Mouse (Mus musculus) MEL (cell line): ENCODE data around the gene Bco1. TPM values are rescaled to one million over a fixed set of nuclear protein-coding genes. Genes with fewer than 3 reads are reported as not detected.

Source experiments
- DNase-seq: peaks from one replicate; pipeline ENCODE4 v3.0.0; 2011; ENCODE audit warnings: low read depth, low spot score
- H3K27ac ChIP-seq: 2 replicates; pipeline ENCODE4 v1.5.1; 2012; ENCODE audit warnings: low read depth, mild to moderate bottlenecking, control low read depth, low read length, moderate library complexity; ENCODE audit not compliant: control insufficient read depth
- H3K27me3 ChIP-seq, 2 experiments: fragments of 150-350 bp in 1 of 2; sonication (generic) in 1 of 2; 2 replicates each; pipeline ENCODE4 v1.6.1; 2012; ENCODE audit warnings: low read length in 2 of 2, mild to moderate bottlenecking in 2 of 2, improper control_type of control experiment in 1 of 2, moderate library complexity in 1 of 2; ENCODE audit not compliant: insufficient read depth in 2 of 2, control insufficient read depth in 1 of 2
- H3K36me3 ChIP-seq, 2 experiments: 2 replicates each; pipeline ENCODE4 v1.6.1; 2012 to 2014; ENCODE audit warnings: low read length in 2 of 2, improper control_type of control experiment in 1 of 2, inconsistent platforms in 1 of 2, mild to moderate bottlenecking in 1 of 2; ENCODE audit not compliant: insufficient read depth in 2 of 2, control insufficient read depth in 1 of 2
- H3K4me1 ChIP-seq, 2 experiments: fragments of 150-350 bp in 1 of 2; sonication (generic) in 1 of 2; 2 replicates each; pipeline ENCODE4 v1.6.1; 2012; ENCODE audit warnings: low read length in 2 of 2, improper control_type of control experiment in 1 of 2, mild to moderate bottlenecking in 1 of 2; ENCODE audit not compliant: insufficient read depth in 2 of 2, control insufficient read depth in 1 of 2
- H3K4me3 ChIP-seq, 2 experiments: fragments of 150-350 bp in 1 of 2; sonication (generic) in 1 of 2; 2 replicates each; pipeline ENCODE4 v1.5.1; 2012; ENCODE audit warnings: low read depth in 2 of 2, low read length in 2 of 2, mild to moderate bottlenecking in 2 of 2, moderate library complexity in 2 of 2, control low read depth in 1 of 2, improper control_type of control experiment in 1 of 2; ENCODE audit not compliant: control insufficient read depth in 1 of 2, insufficient read depth in 1 of 2
- H3K79me2 ChIP-seq: 2 replicates; pipeline ENCODE4 v1.6.1; 2012; ENCODE audit warnings: mild to moderate bottlenecking, low read length, moderate library complexity; ENCODE audit not compliant: control insufficient read depth, poor library complexity, insufficient read depth
- H3K9ac ChIP-seq: 2 replicates; pipeline ENCODE4 v1.6.1; 2012; ENCODE audit warnings: low read depth, mild to moderate bottlenecking, control low read depth, low read length, moderate library complexity; ENCODE audit not compliant: control insufficient read depth, poor library complexity, severe bottlenecking
- H3K9me3 ChIP-seq: fragments of 150-350 bp; sonication (generic); replicated peaks from 2 replicates; pipeline ENCODE4 v1.6.1; 2012; ENCODE audit warnings: mild to moderate bottlenecking, low read length, improper control_type of control experiment, moderate library complexity; ENCODE audit not compliant: insufficient read depth
- BHLHE40 ChIP-seq: IDR thresholded peaks from 2 replicates; pipeline ENCODE4 v1.6.1; 2012; ENCODE audit warnings: low read depth, mild to moderate bottlenecking, inconsistent platforms, low read length, improper control_type of control experiment, borderline replicate concordance
- CHD2 ChIP-seq: IDR thresholded peaks from 2 replicates; pipeline ENCODE4 v1.6.1; 2011; ENCODE audit warnings: low read length, improper control_type of control experiment
- ELF1 ChIP-seq: IDR thresholded peaks from 2 replicates; pipeline ENCODE4 v1.6.1; 2014; ENCODE audit warnings: low read depth, mild to moderate bottlenecking, inconsistent platforms, low read length, improper control_type of control experiment, moderate library complexity
- EP300 ChIP-seq, 2 experiments: IDR thresholded peaks; 2 replicates each; pipeline ENCODE4 v1.6.1; 2011; ENCODE audit warnings: improper control_type of control experiment in 2 of 2, low read length in 2 of 2, low read depth in 1 of 2, mild to moderate bottlenecking in 1 of 2
- ETS1 ChIP-seq: IDR thresholded peaks from 2 replicates; pipeline ENCODE4 v1.6.1; 2012; ENCODE audit warnings: low read depth, mild to moderate bottlenecking, inconsistent platforms, low read length, improper control_type of control experiment, moderate library complexity
- GABPA ChIP-seq: IDR thresholded peaks from 2 replicates; pipeline ENCODE4 v1.6.1; 2012; ENCODE audit warnings: low read depth, mild to moderate bottlenecking, inconsistent platforms, low read length, improper control_type of control experiment, moderate library complexity
- GATA1 ChIP-seq: IDR thresholded peaks from 2 replicates; pipeline ENCODE4 v1.6.1; 2011; ENCODE audit warnings: low read depth, low read length, improper control_type of control experiment
- JUND ChIP-seq: IDR thresholded peaks from 2 replicates; pipeline ENCODE4 v1.6.1; 2011; ENCODE audit warnings: low read depth, mild to moderate bottlenecking, improper control_type of control experiment, low read length
- KAT2A ChIP-seq: conservative IDR thresholded peaks from 2 replicates; pipeline ENCODE4 v1.6.1; 2012; ENCODE audit warnings: low read depth, low read length, improper control_type of control experiment, inconsistent platforms
- MAX ChIP-seq: IDR thresholded peaks from 2 replicates; pipeline ENCODE4 v1.6.1; 2011; ENCODE audit warnings: low read length, improper control_type of control experiment
- MXI1 ChIP-seq: IDR thresholded peaks from 2 replicates; pipeline ENCODE4 v1.6.1; 2011; ENCODE audit warnings: mild to moderate bottlenecking, low read depth, low read length, improper control_type of control experiment
- MYB ChIP-seq: IDR thresholded peaks from 2 replicates; pipeline ENCODE4 v1.6.1; 2011; ENCODE audit warnings: mild to moderate bottlenecking, low read depth, low read length, improper control_type of control experiment
- MYC ChIP-seq: IDR thresholded peaks from 2 replicates; pipeline ENCODE4 v1.6.1; 2011; ENCODE audit warnings: low read depth, mild to moderate bottlenecking, low read length, improper control_type of control experiment, moderate library complexity
- NELFE ChIP-seq: IDR thresholded peaks from 2 replicates; pipeline ENCODE4 v1.6.1; 2011; ENCODE audit warnings: low read depth, low read length, improper control_type of control experiment
- NRF1 ChIP-seq: IDR thresholded peaks from 2 replicates; pipeline ENCODE4 v1.6.1; 2014; ENCODE audit warnings: low read depth, mild to moderate bottlenecking, inconsistent platforms, low read length, improper control_type of control experiment, moderate library complexity; ENCODE audit not compliant: poor library complexity, insufficient read depth, severe bottlenecking
- RAD21 ChIP-seq: IDR thresholded peaks from 2 replicates; pipeline ENCODE4 v1.6.1; 2011; ENCODE audit warnings: mild to moderate bottlenecking, low read depth, low read length, improper control_type of control experiment
- RCOR1 ChIP-seq: IDR thresholded peaks from 2 replicates; pipeline ENCODE4 v1.6.1; 2012; ENCODE audit warnings: low read depth, mild to moderate bottlenecking, inconsistent platforms, low read length, improper control_type of control experiment
- SIN3A ChIP-seq: IDR thresholded peaks from 2 replicates; pipeline ENCODE4 v1.6.1; 2012; ENCODE audit warnings: low read length, improper control_type of control experiment, inconsistent platforms
- SMC3 ChIP-seq: IDR thresholded peaks from 2 replicates; pipeline ENCODE4 v1.6.1; 2011; ENCODE audit warnings: low read depth, low read length, improper control_type of control experiment
- USF1 ChIP-seq: IDR thresholded peaks from 2 replicates; pipeline ENCODE4 v1.6.1; 2014; ENCODE audit warnings: low read depth, mild to moderate bottlenecking, inconsistent platforms, low read length, improper control_type of control experiment, moderate library complexity
- ZC3H11A ChIP-seq: IDR thresholded peaks from 2 replicates; pipeline ENCODE4 v1.6.1; 2012; ENCODE audit warnings: low read depth, mild to moderate bottlenecking, inconsistent platforms, low read length, improper control_type of control experiment
- ZKSCAN1 ChIP-seq: IDR thresholded peaks from 2 replicates; pipeline ENCODE4 v1.6.1; 2012; ENCODE audit warnings: low read depth, mild to moderate bottlenecking, inconsistent platforms, low read length, improper control_type of control experiment, moderate library complexity
- polyA plus RNA-seq, 2 experiments: library from polyadenylated mRNA; stranded (reverse) in 1 of 2; unstranded in 1 of 2; fragments of >175 nt in 1 of 2; fragments of >200 nt in 1 of 2; gene quantifications; 2 replicates each; pipeline versions ENCODE4 v1.2.1 to v1.2.4; 2012; ENCODE audit warnings: low replicate concordance in 2 of 2, low read depth in 1 of 2; ENCODE audit not compliant: insufficient read length in 2 of 2, insufficient read depth in 1 of 2, missing spikeins in 1 of 2
- total RNA-seq: library from RNA; depleted of rRNA; stranded (reverse); fragments of 300-350 nt; gene quantifications from 2 replicates; pipeline ENCODE4 v1.2.3, GENCODE M21; 2012

Gene Bco1
- total and polyA plus RNA-seq, 3 experiments: 0.70 to 1.2 TPM; not detected in 1

DNA sequence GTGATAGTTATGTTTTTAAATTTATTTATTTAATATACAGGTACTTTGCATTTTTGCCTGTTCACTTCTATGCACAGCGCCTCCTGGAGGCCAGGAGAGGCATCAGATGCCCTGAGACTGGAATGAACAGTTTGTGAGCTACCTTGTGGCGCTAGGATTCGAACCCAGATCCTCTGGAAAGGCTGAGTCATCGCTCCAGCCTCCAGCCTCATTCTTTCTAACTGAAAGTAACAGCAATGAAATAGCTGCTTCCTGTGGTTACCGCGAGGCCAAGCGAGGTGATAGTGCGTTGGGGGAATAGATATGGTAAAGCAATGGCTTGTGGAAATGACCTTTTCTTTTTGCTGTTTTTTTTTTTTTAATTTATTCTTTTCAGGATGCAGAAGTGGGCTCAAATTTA, 31.4 kb downstream of the Bco1 start (continued):
- no peak for TF ChIP-seq NRF1

- Histone ChIP-seq H3K79me2 (no peaks in the 10 kb centered on the region), H3K27ac (peak overlapping the region; percentile 91), H3K4me1 (peaks cover 15 to 20% of the 10 kb centered on the region in 2 experiments), H3K27me3 (no peaks in the 10 kb centered on the region), H3K36me3 (peaks cover 0 to 11% of the 10 kb centered on the region in 2 experiments; a peak in 2 of 4 replicates), H3K9me3 (no peaks in the 10 kb centered on the region), H3K9ac (no peak overlapping the region), H3K4me3 (peak overlapping the region in 1 of 2 experiments; percentile 38; a peak in 2 of 4 replicates)
- no peak for TF ChIP-seq NELFE
- no peak for TF ChIP-seq RAD21
- TF ChIP-seq CHD2: no peak
- TF ChIP-seq ETS1: peak; percentile 72
- TF ChIP-seq JUND: no peak
- TF ChIP-seq SMC3: no peak
- peak; percentile 71 for TF ChIP-seq USF1
- peak; percentile 47; the same call in 1 of the 2 replicates for TF ChIP-seq MXI1
- no peak for TF ChIP-seq ZC3H11A
- 0 out of 2 replicates have a peak, but pooled peaks have one; percentile 42 for TF ChIP-seq MYC
- peak; percentile 40; the same call in 1 of the 2 replicates for TF ChIP-seq KAT2A
- no peak for TF ChIP-seq GABPA
- peak; percentile 37; the same call in 1 of the 2 replicates for TF ChIP-seq ELF1
- peak; percentile 81 for TF ChIP-seq RCOR1
- TF ChIP-seq SIN3A: peak; percentile 72; the same call in 1 of the 2 replicates
- peak; percentile 78 for TF ChIP-seq MYB
- peak; percentile 88 for TF ChIP-seq BHLHE40
- peak; percentile 87 to 95 for TF ChIP-seq EP300 (IDR thresholded peaks at IDR 0.05; ENCODE audit: low read depth in 1 of 2, low read length in 2 of 2)
- TF ChIP-seq ZKSCAN1: no peak
- peak; percentile 87 for TF ChIP-seq GATA1
- TF ChIP-seq MAX: 0 out of 2 replicates have a peak, but pooled peaks have one; percentile 53
- DNase-seq: peak; percentile 76
These were observed 38.0 kb downstream of the Bco1 start for GRCm38 (mm10) chr8:117133702-117134101.
